Comparison of ENCODE assay signal across 15 mouse cellular contexts in the genomic region with DNA sequence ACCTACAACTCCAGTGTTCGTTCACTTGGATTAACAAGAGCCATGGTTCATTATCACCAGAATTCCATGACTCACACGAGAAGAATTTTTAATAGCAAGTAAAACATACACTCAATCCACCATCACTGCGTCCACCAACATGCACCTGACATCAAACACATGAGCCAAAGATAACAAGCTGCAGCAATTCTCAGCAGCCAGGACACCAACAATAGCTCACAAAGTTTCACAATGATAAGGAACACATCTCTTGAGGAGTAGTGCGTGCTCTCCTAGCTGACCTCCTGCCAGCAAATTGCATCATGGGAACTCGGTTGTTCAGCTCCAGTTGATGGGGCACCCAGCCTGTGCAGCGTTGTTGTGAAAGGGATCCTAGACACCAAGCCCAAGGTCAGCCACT. TPM values are rescaled to one million over a fixed set of nuclear protein-coding genes. Genes with fewer than 3 reads are reported as not detected.
DNase-seq lines count a peak whose midpoint lies in the region; ATAC-seq and TF ChIP-seq lines count a peak whose summit lies in the region.
"Had no signal": no experiment of that assay in that cellular context is flagged by ENCODE, and none has a peak within 500 bp of the region (broad histone marks: within the 10 kb centered on the region; RNA-seq: fewer than 3 reads in every experiment).

No protein-coding gene starts in this region.

- POLR2A ChIA-PET in Patski (lab: Charles Lee): no interaction called here

- peak; percentile 8 to 15 for DNase-seq in heart, adult 18-20 months
- DNase-seq in heart, adult 9 months (ENCODE audit: low spot score in 2 of 2): no peak
- DNase-seq in lung, postnatal 0 days (ENCODE audit: low spot score): peak; percentile 24
- DNase-seq in lung, postnatal 4 days: no peak
- DNase-seq in Patski (ENCODE audit: low read depth, low spot score): peak; percentile 64
- DNase-seq in heart, postnatal 10 days: peak; percentile 18 to 20
- DNase-seq in cerebellum, adult 8-10 months: no peak
- DNase-seq: gastrocnemius, postnatal 14 days; kidney, adult 8-10 months; kidney, postnatal 4 days; thymus, postnatal 4 days had no signal

- H3K4me3 ChIP-seq in lung, postnatal 0 days (ENCODE audit: low read depth, low read length): no peak overlapping the region
- H3K4me3 ChIP-seq: limb, embryonic 12.5 days; liver, embryonic 15.5 days; megakaryocyte, embryonic 14.5 days had no signal

- no peaks in the 10 kb centered on the region for H3K4me1 ChIP-seq in lung, postnatal 0 days (ENCODE audit: insufficient read depth, low read depth, low read length)
- H3K4me1 ChIP-seq: liver, embryonic 15.5 days; megakaryocyte, embryonic 14.5 days had no signal

- H3K27me3 ChIP-seq in lung, postnatal 0 days (replicated peaks; ENCODE audit: insufficient read depth, low read length): no peaks in the 10 kb centered on the region
- no peaks in the 10 kb centered on the region for H3K27me3 ChIP-seq in Patski
- H3K27me3 ChIP-seq: limb, embryonic 12.5 days; liver, embryonic 15.5 days had no signal

- no peak overlapping the region for H3K9ac ChIP-seq in lung, postnatal 0 days (replicated peaks; ENCODE audit: low read depth)
- H3K9ac ChIP-seq: limb, embryonic 12.5 days; liver, embryonic 15.5 days had no signal

- intact Hi-C loops in heart, postnatal 10 days (cut with DNase I): no loop called here

- no peak; the same call in 1 of the 2 replicates for ATAC-seq in lung, postnatal 0 days
- peak; percentile 76 for ATAC-seq in Patski
- ATAC-seq: hindbrain, embryonic 16.5 days had no signal

- no peak overlapping the region for H3K4me2 ChIP-seq in lung, postnatal 0 days (replicated peaks; ENCODE audit: low read depth, low read length)
- H3K4me2 ChIP-seq: limb, embryonic 12.5 days; liver, embryonic 15.5 days had no signal

- H3K36me3 ChIP-seq in lung, postnatal 0 days (ENCODE audit: insufficient read depth, low read length): no peaks in the 10 kb centered on the region
- H3K36me3 ChIP-seq: limb, embryonic 12.5 days; liver, embryonic 15.5 days had no signal

- no peaks in the 10 kb centered on the region for H3K9me3 ChIP-seq in lung, postnatal 0 days (ENCODE audit: low read length)
- H3K9me3 ChIP-seq: limb, embryonic 12.5 days; liver, embryonic 15.5 days had no signal

- WGBS in lung, postnatal 0 days: 46% methylated on average over 6 of the region's 6 CpGs

- no peak for TF ChIP-seq CTCF in lung, postnatal 0 days (IDR thresholded peaks at IDR 0.05)
- TF ChIP-seq CTCF in Patski (IDR thresholded peaks at IDR 0.05): no peak

- H3K27ac ChIP-seq in lung, postnatal 0 days (ENCODE audit: low read length): no peak overlapping the region
- H3K27ac ChIP-seq: limb, embryonic 12.5 days; liver, embryonic 15.5 days had no signal

- CTCF ChIA-PET in Patski (lab: Charles Lee): interaction anchor here (0.8 to 2.7 kb wide), 4 partner anchors 21 to 522 kb away, joined by 3 to 12 read pairs (median 3); no protein-coding TSS in a partner anchor

- TF ChIP-seq EP300 in lung, postnatal 0 days (IDR thresholded peaks at IDR 0.05): no peak

- in situ Hi-C loops in Patski (cut with MboI; ENCODE audit: low pct_unique_long_range_greater_than_20kb): no loop called here

RNA-seq across cellular contexts. Expression of a gene that starts 55.6 kb away (rescaled TPM):
- 100 to 1,000 TPM; 179 to 203 TPM for total RNA-seq in heart, adult 18-20 months (2021)
- 12.6 and 13.3 TPM in 2 replicates for polyA plus RNA-seq in lung, postnatal 0 days (2015; fragmentation: Nextera tagmentation; extraction: Ambion mirVana)
- polyA plus RNA-seq in Patski (2021): 72.3 TPM
- total RNA-seq in heart, postnatal 10 days (2021): 100 to 1,000 TPM; 218 to 219 TPM

Comparison
In these comparisons a context has a peak if more than half of its experiments do, and no peak if none do; other contexts are left out.
1. DNase-seq: peak in heart, adult 18-20 months (2 of 2), lung, postnatal 0 days (single experiment), Patski (single experiment) and heart, postnatal 10 days (2 of 2); none in heart, adult 9 months (0 of 2), lung, postnatal 4 days (0 of 2) and cerebellum, adult 8-10 months (single experiment).